Mouse (Mus musculus) T-helper 1 cell (primary cell): ENCODE results near the gene Flywch2.

Experiments used
- in situ Hi-C: fragments of 300-600 bp; cut with MboI, MseI; formaldehyde crosslinking; loops from one replicate; pipeline ENCODE4 v1.15.1; 2025; ENCODE audit warnings: high pct_unique_total_duplicates

The Flywch2 gene

DNA sequence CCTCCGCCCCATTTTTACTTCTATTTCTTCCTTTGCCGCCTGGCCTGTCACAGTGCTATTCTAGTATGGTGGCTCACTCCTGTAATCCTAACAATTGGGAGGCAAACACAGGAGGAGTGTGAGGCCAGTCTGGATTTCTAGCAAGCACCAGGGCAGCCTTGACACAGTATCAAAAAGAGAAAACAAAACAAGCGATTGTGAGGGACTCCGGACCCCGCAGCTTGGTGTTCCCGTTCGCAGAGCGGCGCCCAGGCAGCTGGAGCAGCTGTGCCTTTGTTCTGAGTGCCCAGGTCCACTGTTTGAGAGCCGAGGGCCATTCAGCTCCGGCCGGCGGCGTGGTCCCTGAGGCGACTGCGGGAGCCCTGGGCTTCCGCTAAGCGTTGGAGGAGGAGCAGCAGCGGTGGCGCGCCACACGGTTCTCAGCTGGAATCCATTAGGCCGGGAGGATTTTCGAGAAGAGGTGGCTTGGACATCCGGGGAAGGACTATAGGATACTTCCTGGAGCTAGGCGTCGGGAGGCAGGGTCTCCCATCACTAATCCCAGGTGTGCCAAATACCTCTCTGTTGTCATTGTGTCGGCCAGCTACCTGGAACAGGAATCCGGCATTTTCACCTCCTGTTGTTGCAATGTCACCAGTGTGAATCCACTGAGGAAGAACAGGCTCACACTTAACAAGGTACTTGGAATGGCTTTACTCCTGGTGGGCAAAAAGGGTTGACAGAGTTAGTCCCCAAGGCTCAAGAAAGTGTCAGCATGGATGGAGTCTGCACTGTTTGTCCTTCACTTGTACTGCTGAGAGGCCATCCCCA is 4.6 kb upstream of the Flywch2 start, which contains the start of gene Srrm2:
Gene Srrm2 (plus strand): TSS at position 264 of the 810 bp plus-strand sequence.
- in situ Hi-C loops = no loop called here

DNA sequence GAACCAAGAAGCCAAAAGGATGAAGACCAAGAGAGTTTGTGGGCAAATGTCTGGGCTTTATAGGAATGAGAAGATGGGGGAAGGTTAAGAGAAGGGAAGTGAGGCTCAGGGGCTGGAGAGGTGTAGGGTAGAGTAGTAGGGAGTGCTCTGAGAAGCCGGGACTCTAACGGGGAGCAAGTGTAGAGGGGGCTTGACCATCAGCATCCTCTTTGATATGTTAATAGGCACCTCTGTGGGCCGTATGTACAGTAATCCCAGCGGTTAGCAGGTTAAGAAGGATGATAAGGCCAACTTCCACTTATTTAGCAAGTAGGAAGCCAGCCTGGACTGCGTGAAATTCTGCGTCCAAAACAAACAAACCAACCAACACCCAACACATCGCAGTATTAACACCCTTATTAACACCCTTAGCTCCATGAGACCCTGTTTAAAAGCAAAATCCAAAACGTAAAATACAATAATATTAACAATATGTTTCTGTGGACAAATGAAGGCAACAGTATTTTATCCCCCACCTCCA is 3.9 kb upstream of the Flywch2 start:
- in situ Hi-C loops = no loop called here

DNA sequence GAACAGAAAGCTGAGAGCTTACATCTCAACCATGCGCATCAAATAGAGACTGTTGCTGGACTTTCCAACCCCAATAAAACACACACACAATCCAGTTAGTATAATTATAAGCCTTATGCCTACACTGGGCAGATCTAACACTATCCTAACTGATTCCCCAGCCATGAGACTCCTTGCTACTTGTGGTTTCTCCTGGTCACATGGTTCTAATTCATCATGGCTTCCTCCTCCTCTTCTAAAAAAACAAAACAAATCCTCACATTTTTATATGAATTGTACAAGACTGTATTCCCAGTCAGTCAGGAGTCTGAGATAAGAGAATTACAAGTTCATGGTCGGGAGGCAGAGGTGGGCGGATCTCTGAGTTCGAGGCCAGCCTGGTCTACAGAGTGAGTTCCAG is 3.1 kb upstream of the Flywch2 start:
- in situ Hi-C loops = no loop called here

DNA sequence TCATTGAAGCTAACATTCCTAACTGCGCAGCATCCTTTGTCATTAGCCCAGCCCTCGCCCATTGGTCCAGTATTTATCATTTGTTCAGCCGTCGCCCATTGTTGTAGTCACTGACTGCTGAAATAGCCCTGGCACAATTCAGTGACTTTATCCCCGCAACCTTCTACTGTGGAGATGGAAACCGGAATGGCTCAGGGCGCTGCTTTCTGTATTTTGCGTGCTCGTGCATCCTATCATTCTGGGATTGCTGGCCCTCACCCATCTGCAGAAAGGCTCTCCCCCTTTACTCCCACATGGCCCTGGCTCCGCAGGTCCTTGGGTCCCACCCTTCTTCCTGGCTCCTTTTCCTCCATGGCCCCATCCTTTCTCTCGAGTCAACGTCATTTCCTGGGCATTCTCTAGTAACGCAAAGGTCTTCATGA is 640 bp upstream of the Flywch2 start:
- in situ Hi-C loops = no loop called here

GRCm38 (mm10) chr17:23783352-23783751 is 2.5 kb downstream of the Flywch2 start:
- in situ Hi-C loops = no loop called here

DNA sequence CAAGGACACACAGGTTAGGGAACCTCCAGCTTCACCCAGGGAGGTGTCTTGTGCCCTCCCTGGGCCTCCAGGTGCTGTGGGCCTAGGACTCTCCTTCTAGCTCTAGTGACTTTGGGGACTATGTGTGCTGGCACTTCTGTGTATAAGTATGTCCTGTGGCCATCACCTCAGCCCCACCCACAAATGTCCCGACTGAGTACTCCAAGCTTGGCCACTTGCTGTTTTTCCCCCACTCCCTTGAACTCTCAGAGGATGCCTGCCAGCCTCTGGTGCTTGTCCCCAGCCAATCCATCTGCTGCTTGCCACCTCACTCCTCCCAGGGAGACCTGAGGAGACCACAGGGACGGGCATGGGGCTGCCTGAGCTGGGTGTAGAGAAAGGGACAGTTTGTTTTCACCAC is 7.4 kb downstream of the Flywch2 start:
- in situ Hi-C loops = loop anchor here (5.0 to 10.0 kb wide), 2 partner anchors 46 to 74 kb away; partner anchors contain the start of gene Elob

DNA sequence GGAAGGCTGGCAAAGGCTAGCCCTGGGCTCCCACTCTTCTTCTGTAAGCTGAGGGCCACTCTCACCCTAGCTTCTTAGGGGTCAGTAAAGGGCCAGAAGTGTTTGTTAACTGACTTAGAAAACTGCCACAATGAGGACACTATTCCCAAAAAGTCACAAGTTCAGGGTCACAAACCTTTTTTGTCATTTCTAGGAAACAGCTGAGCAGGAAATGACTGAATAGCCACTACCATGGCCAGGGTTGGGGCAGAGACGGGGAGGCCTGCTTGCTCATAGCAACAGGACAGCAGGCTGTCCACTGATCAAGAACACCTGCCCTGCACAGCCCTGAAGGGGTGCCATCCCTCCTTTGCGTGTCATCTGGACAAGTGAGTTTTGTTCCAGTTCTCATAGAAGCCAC is 8.7 kb downstream of the Flywch2 start:
- in situ Hi-C loops = loop anchor here (5.0 to 10.0 kb wide), 2 partner anchors 48 to 75 kb away; partner anchors contain the start of gene Elob

- in situ Hi-C loops = loop anchor here (5.0 to 10.0 kb wide), 2 partner anchors 49 to 76 kb away; partner anchors contain the start of gene Elob
Observed at GRCm38 (mm10) chr17:23776216-23776615, 9.7 kb downstream of the Flywch2 start.

DNA sequence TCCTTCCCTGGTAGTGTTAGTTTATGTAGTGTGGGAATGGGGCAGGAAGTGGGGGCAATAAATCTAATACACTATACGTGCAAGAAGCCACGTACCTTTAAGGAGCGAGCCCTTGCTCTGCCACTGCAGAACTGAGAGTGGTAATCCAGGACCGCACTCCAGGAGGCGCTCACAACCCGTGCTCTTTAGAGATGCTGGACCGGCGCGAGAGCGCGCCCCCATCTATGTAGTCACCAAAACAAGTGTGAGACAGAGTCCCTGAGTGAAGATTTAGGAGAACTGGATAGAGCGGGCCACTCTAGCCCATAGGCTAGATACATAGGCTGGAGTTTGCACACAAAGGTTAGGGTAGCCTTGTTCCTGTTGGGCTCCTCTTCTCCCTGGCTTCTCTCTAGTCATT is 11.8 kb downstream of the Flywch2 start:
- in situ Hi-C loops = loop anchor here (10.0 kb wide), 1 partner anchor 51 kb away; the partner anchor contains the start of gene Elob

- in situ Hi-C loops = loop anchor here (10.0 kb wide), 1 partner anchor 51 kb away; the partner anchor contains the start of gene Elob
Observed at GRCm38 (mm10) chr17:23773676-23774075, 12.2 kb downstream of the Flywch2 start.

GRCm38 (mm10) chr17:23772219-23772556 is 13.7 kb downstream of the Flywch2 start:
- in situ Hi-C loops = loop anchor here (10.0 kb wide), 1 partner anchor 53 kb away; the partner anchor contains the start of gene Elob

- in situ Hi-C loops = loop anchor here (10.0 kb wide), 1 partner anchor 53 kb away; the partner anchor contains the start of gene Elob
Observed at GRCm38 (mm10) chr17:23771284-23772218, 14.3 kb downstream of the Flywch2 start, which contains the start of gene Flywch1. Gene Flywch1, minus strand, starts transcription at chr17:23771602.

GRCm38 (mm10) chr17:23770896-23771283 is 15.0 kb downstream of the Flywch2 start:
- in situ Hi-C loops = loop anchor here (10.0 kb wide), 1 partner anchor 54 kb away; the partner anchor contains the start of gene Elob

DNA sequence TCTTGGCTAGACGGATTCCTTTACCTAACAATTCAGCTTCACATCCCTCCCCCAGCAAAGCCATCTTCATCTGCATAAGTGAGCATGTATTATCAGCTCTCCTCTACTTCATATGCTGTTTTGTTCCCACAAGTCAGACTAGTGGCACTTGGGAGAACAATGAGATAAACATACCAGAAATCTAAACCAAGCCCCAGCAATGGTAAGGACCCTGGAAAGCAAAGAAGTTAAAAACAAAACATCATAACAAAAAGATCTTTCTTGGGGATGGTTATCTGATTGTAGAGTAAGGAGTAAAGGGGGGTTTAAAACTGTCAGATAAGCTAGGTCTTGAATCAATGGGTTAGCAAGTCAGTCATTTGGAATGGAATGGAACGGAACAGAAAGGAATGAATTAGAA is 15.4 kb downstream of the Flywch2 start:
- in situ Hi-C loops = loop anchor here (10.0 kb wide), 1 partner anchor 54 kb away; the partner anchor contains the start of gene Elob

- in situ Hi-C loops = no loop called here
Observed at GRCm38 (mm10) chr17:23762976-23763375, 22.9 kb downstream of the Flywch2 start.

- in situ Hi-C loops = no loop called here
Observed at GRCm38 (mm10) chr17:23761155-23761554, 24.7 kb downstream of the Flywch2 start.

- in situ Hi-C loops = no loop called here
Observed at GRCm38 (mm10) chr17:23760231-23760630, 25.6 kb downstream of the Flywch2 start.

GRCm38 (mm10) chr17:23758801-23759200 is 27.1 kb downstream of the Flywch2 start:
- in situ Hi-C loops = no loop called here

DNA sequence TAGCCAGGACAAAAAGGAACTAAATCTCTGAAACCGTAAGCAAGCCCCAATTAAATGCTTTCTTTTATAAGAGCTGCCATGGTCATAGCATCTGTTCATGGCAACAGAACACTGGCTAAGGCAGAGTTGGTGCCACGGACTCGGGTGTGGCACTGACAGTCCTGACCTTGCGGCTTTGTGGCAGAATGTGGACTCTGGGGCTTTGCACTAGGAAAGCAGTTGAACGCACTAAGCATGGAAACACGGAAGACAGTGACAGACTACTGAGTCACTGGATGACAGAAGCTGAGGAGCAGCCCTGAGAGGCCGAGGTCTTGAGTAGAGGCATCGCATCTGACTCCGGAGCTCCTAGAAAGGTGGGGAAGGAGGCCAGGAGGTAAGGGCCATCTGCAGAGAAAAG is 28.3 kb downstream of the Flywch2 start:
- in situ Hi-C loops = no loop called here

- in situ Hi-C loops = no loop called here
Observed at GRCm38 (mm10) chr17:23755689-23756088, 30.2 kb downstream of the Flywch2 start.
